Mouse (Mus musculus): ENCODE measurements at regions not wholly inside any gene's neighbourhood (a gene's known extent, or its start where the extent isn't known, plus 50 kb on each side); places are given as distances from the start of the nearest gene placed in this dataset.

DNA sequence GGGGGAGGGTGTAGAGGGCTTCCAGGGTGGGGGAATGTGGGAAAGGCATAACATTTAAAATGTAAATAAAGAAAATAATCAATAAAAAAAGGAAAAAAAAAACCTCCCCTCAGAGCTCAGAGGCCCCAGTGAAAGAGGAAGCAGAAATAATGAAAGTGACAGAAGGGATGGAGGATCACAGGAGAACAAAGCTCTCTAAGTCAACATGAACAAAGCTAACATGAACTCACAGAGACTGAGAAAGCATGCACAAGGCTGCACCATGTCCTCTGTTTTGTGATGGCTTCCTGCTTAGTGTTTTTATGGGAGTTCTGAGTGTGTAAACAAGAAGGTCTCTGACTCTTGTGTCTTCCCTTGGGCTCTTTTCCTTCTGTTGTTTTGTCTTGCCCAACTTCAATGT lies 136.6 kb upstream of the Veph1 start:
- no peak for DNase-seq (ENCODE audit: low spot score in 2 of 2)

DNA sequence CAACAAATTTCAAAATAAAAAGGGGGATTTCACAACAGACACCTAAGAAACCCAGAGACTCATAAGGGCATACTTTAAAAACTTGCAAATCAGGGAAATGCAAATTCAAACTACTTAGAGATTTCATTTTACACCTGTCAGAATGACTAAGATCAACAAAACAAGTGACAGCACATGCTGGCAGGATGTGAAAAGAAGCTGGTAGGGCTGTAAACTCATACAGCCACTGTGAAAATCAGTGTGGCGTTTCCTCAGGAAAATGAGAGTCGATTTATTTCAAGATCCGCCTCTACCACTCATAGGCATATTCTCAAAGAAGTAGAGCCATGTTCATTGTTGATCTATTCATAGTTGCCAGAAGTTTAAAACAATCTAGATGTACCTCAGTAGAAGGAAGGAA lies 133.6 kb upstream of the Veph1 start:
- no peak for DNase-seq (ENCODE audit: low spot score in 2 of 2)

- no peak for DNase-seq (ENCODE audit: low spot score in 2 of 2)
Measured at GRCm38 (mm10) chr3:66422445-66423037, 125.9 kb upstream of the Veph1 start.

DNA sequence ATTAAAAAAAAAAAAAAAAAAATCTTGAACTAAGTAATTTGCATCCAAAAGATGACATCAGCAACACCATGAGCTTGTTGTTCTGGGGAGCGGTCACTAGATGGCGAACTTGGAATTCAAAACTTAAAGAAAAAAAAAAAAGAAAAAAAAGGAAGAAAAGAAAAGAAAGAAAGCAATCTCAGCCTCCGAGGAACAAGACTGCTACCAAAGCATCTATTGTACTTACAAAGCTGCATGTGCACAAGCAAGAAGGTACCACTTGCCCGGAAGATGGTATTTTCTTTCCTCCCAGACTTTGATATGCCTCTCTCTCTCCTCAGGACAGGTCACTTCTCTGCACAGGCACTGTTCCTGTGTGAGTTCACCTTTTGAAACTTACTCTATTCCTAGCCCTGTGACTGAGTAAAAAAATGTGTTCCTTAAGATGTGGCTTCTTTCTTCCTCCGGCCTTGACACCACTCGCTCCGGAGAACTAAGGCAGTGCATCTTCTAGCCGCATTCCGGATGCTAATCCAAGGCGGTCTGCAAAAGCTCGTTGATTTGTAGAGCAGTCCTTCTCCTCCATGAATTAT lies 114.2 kb upstream of the Veph1 start:
- peak in 1 of 2 experiments; percentile 28 for DNase-seq (ENCODE audit: low spot score in 2 of 2)

DNA sequence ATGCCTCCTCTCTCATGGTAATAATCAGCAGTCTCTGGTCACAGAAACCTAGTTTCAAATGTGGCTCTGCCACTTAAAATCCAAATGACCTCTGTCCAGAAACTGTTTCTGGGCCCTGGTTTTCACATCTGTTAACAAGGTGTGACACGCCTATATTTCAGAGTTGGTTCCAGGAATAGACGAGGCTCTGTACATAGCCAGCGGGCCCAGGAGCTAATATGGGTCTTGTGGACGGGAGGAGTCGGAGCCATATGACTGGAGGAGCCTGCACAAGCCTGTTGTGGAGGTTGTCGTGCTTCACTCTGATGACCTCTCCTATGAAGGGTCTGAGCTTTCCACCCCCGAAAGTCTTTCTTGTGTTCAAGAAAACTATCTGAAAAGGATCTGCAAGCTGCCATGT lies 112.2 kb upstream of the Veph1 start:
- DNase-seq (ENCODE audit: low spot score in 2 of 2), result no peak

DNA sequence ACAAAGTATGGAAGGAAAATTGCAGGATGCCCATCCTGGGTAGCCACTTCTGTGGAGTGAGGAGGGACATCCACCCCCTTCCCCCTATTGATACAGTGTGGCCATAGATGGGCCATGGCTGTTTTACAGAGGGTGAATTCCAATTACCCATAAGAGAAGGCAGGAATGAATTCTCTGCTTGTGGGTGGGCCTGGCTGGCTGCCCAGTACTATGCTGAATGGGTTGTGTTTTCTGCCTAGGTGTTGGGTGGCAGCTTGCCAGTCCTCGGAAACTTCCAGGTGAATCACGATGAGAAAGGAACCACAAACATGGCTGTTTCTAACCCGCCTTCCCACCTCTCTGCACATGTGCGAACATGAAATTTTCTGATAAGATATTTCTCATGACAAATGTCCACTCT lies 109.0 kb upstream of the Veph1 start:
- DNase-seq (ENCODE audit: low spot score in 2 of 2), result no peak

DNA sequence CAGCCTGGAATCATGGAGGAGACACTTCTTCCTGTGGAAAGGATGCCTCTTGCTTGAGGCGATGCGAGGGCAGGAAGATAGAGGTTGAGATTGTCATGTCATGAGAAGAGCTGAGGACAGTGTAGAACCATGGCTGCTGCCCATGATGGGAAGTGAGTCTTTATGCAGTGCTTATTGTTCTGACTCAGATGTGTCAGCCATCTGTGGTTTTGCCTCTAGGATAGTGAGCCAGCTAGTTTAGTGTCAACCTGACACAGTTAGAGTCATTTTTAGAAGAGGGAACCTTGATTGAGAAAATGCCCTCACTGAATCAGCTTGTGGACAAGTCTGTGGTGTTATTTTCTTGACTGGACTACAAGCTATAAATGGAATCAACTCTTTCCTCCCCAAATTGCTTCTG lies 107.1 kb upstream of the Veph1 start:
- no peak for DNase-seq (ENCODE audit: low spot score in 2 of 2)

DNA sequence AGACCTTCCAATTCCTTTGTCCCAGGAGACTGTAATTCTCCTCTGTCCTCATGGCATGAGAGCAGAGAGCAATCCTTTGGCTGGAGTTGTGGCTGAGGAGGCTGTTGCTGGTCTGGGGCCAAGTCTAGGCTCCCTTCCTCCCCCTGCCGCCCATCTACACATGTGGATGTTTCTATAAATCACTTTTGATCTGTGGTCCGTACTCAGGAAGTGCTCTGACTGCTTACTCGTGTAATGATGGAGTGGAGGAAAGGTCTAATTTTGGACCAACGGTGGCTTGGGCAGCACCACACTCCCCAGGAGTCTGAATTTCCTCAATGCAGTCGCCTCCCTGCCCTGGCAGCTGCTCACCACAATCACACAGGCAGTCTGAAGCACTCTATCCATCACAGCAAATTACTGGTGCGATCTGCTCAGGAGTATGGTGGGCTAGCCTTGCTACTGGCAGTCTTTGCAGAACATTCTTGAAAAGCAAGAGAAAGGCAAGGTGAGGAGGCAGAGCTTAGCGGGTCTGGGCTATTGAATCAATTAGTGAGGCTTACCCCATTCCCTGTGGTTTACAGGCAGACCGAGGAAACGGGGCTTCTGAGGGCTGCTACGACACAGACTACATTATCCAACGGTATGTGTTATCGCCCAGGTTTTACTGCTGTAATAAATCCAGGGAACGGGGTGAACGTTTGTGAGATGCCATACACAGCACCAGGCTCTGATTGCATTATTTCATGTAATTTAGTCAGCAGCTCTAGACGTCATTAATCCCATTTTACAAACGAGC lies 104.3 kb upstream of the Veph1 start:
- no peak for DNase-seq (ENCODE audit: low spot score in 2 of 2)

- peak; percentile 54 to 69 for DNase-seq (ENCODE audit: low spot score in 2 of 2)
Measured at GRCm38 (mm10) chr3:66398214-66399150, 101.8 kb upstream of the Veph1 start.

DNA sequence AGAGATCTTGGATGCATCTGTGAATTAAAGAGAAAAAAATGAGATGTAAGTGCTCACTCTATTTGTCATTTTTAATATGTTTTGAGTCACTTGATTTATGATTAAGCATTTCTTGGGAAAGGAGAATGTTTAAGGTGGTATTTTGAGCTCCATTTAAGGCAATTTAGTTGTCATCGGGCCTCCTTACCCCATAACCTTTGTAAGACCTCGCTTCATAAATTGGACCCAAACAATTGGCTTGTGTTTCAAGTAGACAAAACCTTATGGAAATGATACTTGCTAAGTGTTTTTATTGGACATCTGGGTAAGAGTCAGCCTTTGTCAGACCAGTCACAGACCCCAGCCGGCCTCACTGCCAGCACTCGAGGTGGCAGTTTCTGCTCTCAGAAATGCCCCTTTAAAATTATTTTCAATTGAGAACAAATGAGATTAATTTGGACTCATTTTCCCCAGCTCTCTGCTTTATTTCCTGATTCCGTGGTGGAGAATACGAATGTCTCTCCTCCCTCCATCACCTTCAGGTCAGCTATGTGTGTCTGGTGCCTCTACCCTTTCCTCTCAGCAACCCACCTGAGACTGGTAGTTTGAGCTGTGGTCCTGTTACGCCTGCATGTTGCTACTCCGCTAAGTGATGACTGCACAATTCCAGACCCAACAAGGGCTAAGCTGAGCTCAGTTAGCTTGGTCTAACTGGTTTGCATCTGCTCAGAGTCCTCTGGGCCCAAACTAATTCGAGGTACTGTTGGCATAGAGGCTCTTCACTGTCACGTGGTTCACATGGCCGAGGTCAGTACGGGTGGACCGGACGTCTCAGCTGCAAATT lies 78.7 kb upstream of the Veph1 start:
- DNase-seq (ENCODE audit: low spot score in 2 of 2), result no peak

- DNase-seq (ENCODE audit: low spot score in 2 of 2), result no peak
Measured at GRCm38 (mm10) chr3:66374603-66375002, 78.0 kb upstream of the Veph1 start.

DNA sequence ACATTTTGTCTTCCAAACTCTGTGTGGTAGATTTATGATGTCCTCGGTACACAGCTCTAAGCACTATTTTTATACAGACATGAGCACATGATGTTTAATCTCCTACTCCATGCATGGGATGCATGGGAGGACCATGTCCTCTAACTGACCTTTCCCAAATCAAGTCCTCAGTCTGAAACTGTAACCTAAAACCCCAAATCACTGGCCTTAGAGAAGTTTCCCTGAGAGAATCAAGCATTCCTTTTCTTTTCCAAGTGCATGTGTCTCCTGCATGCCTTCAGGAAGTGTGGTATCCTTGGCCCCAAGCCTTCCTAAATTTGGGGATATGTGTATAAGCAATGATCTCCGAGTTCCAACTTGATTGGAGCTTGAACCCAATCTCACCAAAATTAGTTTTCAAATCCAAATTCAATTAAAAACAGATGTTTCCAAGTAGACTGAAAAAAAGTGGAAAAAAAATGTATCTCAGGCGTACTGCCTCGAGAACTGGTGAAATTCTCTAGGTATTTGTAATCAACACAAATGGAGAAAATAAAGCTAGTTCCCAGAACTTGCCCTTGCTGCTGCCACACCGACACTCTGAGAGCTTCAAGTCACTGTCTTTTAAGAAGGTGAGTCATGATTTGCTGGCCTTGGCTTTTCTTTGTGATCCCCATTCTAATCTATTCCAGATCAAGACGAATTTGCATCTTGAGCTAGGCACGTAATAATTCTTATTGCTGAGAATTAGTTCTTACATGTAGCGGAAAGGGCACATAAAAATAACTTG lies 77.4 kb upstream of the Veph1 start:
- DNase-seq (ENCODE audit: low spot score in 2 of 2), result no peak

Measured in layer of hippocampus, adult 8-10 months (tissue).